Comparison of ENCODE assay signal across 9 mouse cellular contexts in genomic region chr4:123787191-123787985, GRCm38 (mm10). TPM values are rescaled to one million over a fixed set of nuclear protein-coding genes. Genes with fewer than 3 reads are reported as not detected.
DNase-seq lines count a peak whose midpoint lies in the region; ATAC-seq and TF ChIP-seq lines count a peak whose summit lies in the region.
"Had no signal": no experiment of that assay in that cellular context is flagged by ENCODE, and none has a peak within 500 bp of the region (broad histone marks: within the 10 kb centered on the region; RNA-seq: fewer than 3 reads in every experiment).

Gene Rhbdl2, plus strand, starts transcription at chr4:123787874.

- H3K4me2 ChIP-seq in hindbrain, embryonic 12.5 days (replicated peaks) = no peak within 1 kb of the TSS
- peak within 1 kb of the TSS; percentile 52 for H3K4me2 ChIP-seq in stomach, postnatal 0 days (replicated peaks; ENCODE audit: low read depth)
- H3K4me2 ChIP-seq: neural tube, embryonic 12.5 days had no signal

- ATAC-seq in hindbrain, embryonic 12.5 days (ENCODE audit: low FRiP score) = 0 out of 2 replicates have a peak, but pooled peaks have one; percentile 54
- peak; percentile 96 for ATAC-seq in stomach, postnatal 0 days (ENCODE audit: low FRiP score, low TSS enrichment)
- no peak for ATAC-seq in erythroid progenitor cell, adult 5-6 weeks (replicated peaks; ENCODE audit: low FRiP score, poor library complexity, severe bottlenecking)

- no peak within 1 kb of the TSS for H3K9ac ChIP-seq in hindbrain, embryonic 12.5 days
- peak within 1 kb of the TSS; percentile 48 for H3K9ac ChIP-seq in stomach, postnatal 0 days (ENCODE audit: low read length)
- H3K9ac ChIP-seq: neural tube, embryonic 12.5 days had no signal

- no peaks in the 10 kb centered on the region for H3K9me3 ChIP-seq in hindbrain, embryonic 12.5 days (replicated peaks)
- H3K9me3 ChIP-seq in stomach, postnatal 0 days (ENCODE audit: control insufficient read depth, low read length) = no peaks in the 10 kb centered on the region
- H3K9me3 ChIP-seq: neural tube, embryonic 12.5 days had no signal

- peak; percentile 87 for DNase-seq in adrenal gland, adult 2 months
- peak; percentile 66 to 77 for DNase-seq in cerebellum, postnatal 25 days
- peak; percentile 47 for DNase-seq in gastrocnemius, adult 18-20 months (ENCODE audit: low spot score)
- DNase-seq in layer of hippocampus, postnatal 10 days (ENCODE audit: low spot score in 2 of 2) = peak; percentile 61 to 75
- DNase-seq in lung, postnatal 4 days = peak; percentile 66 to 74
- DNase-seq in stomach, postnatal 0 days (ENCODE audit: low spot score) = peak; percentile 89

- no peak for TF ChIP-seq EP300 in stomach, postnatal 0 days (optimal IDR thresholded peaks at IDR 0.05)

- TF ChIP-seq CTCF in stomach, postnatal 0 days (IDR thresholded peaks at IDR 0.05; ENCODE audit: low read depth) = peak; percentile 15; the same call in 1 of the 2 replicates

- no peak within 1 kb of the TSS for H3K27ac ChIP-seq in hindbrain, embryonic 12.5 days
- peak within 1 kb of the TSS; percentile 59; the same call in 1 of the 2 replicates for H3K27ac ChIP-seq in stomach, postnatal 0 days (replicated peaks)
- H3K27ac ChIP-seq: neural tube, embryonic 12.5 days had no signal

- H3K4me3 ChIP-seq in hindbrain, embryonic 12.5 days = no peak within 1 kb of the TSS
- H3K4me3 ChIP-seq in stomach, postnatal 0 days (ENCODE audit: low read depth, low read length) = peak within 1 kb of the TSS; percentile 30
- H3K4me3 ChIP-seq: neural tube, embryonic 12.5 days had no signal

- no peaks in the 10 kb centered on the region for H3K27me3 ChIP-seq in hindbrain, embryonic 12.5 days
- no peaks in the 10 kb centered on the region for H3K27me3 ChIP-seq in stomach, postnatal 0 days (ENCODE audit: control insufficient read depth, insufficient read depth, low read length)
- H3K27me3 ChIP-seq: neural tube, embryonic 12.5 days had no signal

- H3K36me3 ChIP-seq in hindbrain, embryonic 12.5 days = no peaks in the 10 kb centered on the region
- no peaks in the 10 kb centered on the region for H3K36me3 ChIP-seq in stomach, postnatal 0 days (ENCODE audit: control insufficient read depth, insufficient read depth, low read length)
- H3K36me3 ChIP-seq: neural tube, embryonic 12.5 days had no signal

- 38% methylated on average over 12 of the region's 12 CpGs for WGBS in hindbrain, embryonic 12.5 days
- 23% methylated on average over 12 of the region's 12 CpGs for WGBS in stomach, postnatal 0 days

- H3K4me1 ChIP-seq in hindbrain, embryonic 12.5 days = 0 out of 2 replicates have a peak, but pooled peaks cover 4% of the 10 kb centered on the region
- H3K4me1 ChIP-seq in stomach, postnatal 0 days (replicated peaks; ENCODE audit: control insufficient read depth, insufficient read depth) = 0 out of 2 replicates have a peak, but pooled peaks cover 2% of the 10 kb centered on the region

RNA-seq across cellular contexts. Expression of gene Rhbdl2, which starts in this region (rescaled TPM):
- 1 to 10 TPM in 1 of 2 experiments, under 1 TPM in 1; 0.63 to 1.3 TPM for total RNA-seq in adrenal gland, adult 2 months (2021)
- 0.35 and 0.48 TPM in 2 replicates for polyA plus RNA-seq in adrenal gland, adult 2 months (2012; rRNA removed)
- total RNA-seq in gastrocnemius, adult 18-20 months (2021) = not detected
- 0.40 and 0.77 TPM in 2 replicates for polyA plus RNA-seq in hindbrain, embryonic 12.5 days (2016; fragmentation: Nextera tagmentation; extraction: Ambion mirVana)
- total RNA-seq in layer of hippocampus, postnatal 10 days (2021) = 1 to 10 TPM; 1.4 to 3.7 TPM
- 9.5 and 11.0 TPM in 2 replicates for polyA plus RNA-seq in stomach, postnatal 0 days (2015; fragmentation: Nextera tagmentation; extraction: Ambion mirVana)
- total RNA-seq in erythroid progenitor cell, adult 5-6 weeks (2015; ENCODE audit: low replicate concordance) = not detected in 2 replicates
- not detected in 2 replicates for total RNA-seq in erythroid progenitor cell, adult 5-6 weeks (2017; ENCODE audit: low replicate concordance)

Comparison
In these comparisons a context has a peak if more than half of its experiments do, and no peak if none do; other contexts are left out.
1. Peak in DNase-seq in gastrocnemius, adult 18-20 months; RNA of the gene not detected or under 1 TPM.
2. Peak in ATAC-seq in hindbrain, embryonic 12.5 days; RNA of the gene not detected or under 1 TPM.